Mouse (Mus musculus) bone marrow macrophage, adult 2 months (primary cell): ENCODE results near the gene Pds5a.

Source experiments
- CTCF ChIP-seq: IDR thresholded peaks from 2 replicates; pipeline ENCODE4 v1.5.1; 2012; ENCODE audit warnings: low read depth, mild to moderate bottlenecking, low read length, moderate library complexity
- POLR2A ChIP-seq: IDR thresholded peaks from 2 replicates; pipeline ENCODE4 v1.6.1; 2012; ENCODE audit warnings: mild to moderate bottlenecking, low read depth, low read length, borderline replicate concordance

- TF ChIP-seq POLR2A (no peak), CTCF (no peak)
These were observed 44.3 kb downstream of the Pds5a start for GRCm38 (mm10) chr5:65653786-65654185.
